Mouse (Mus musculus): ENCODE measurements at regions not wholly inside any gene's neighbourhood (a gene's known extent, or its start where the extent isn't known, plus 50 kb on each side); places are given as distances from the start of the nearest gene placed in this dataset.

- no peak overlapping the region for H3K9ac ChIP-seq (ENCODE audit: low read depth, low read length)
- ATAC-seq (ENCODE audit: low FRiP score), result no peak
- no peaks in the 10 kb centered on the region for H3K9me3 ChIP-seq (ENCODE audit: control insufficient read depth, low read length)
- H3K4me3 ChIP-seq (ENCODE audit: low read depth, low read length), result no peak overlapping the region
- H3K4me2 ChIP-seq (replicated peaks; ENCODE audit: low read depth, low read length), result no peak overlapping the region
- no peaks in the 10 kb centered on the region for H3K27me3 ChIP-seq (ENCODE audit: control insufficient read depth, insufficient read depth, low read length)
- H3K27ac ChIP-seq (ENCODE audit: low read depth, low read length), result no peak overlapping the region
- peak; percentile 50 for DNase-seq (ENCODE audit: low spot score)
- 46% methylated on average over 3 of the region's 3 CpGs for WGBS
- no peaks in the 10 kb centered on the region for H3K36me3 ChIP-seq (ENCODE audit: control insufficient read depth, insufficient read depth, low read length)
- H3K4me1 ChIP-seq (replicated peaks; ENCODE audit: control insufficient read depth, insufficient read depth, low read length), result no peaks in the 10 kb centered on the region
Measured at GRCm38 (mm10) chr17:4109263-4109662, 413.2 kb upstream of the Nox3 start.

GRCm38 (mm10) chr17:4113021-4113420, 417.0 kb upstream of the Nox3 start:
- Histone ChIP-seq H3K4me3 (ENCODE audit: low read depth, low read length) (no peak overlapping the region), H3K9me3 (ENCODE audit: control insufficient read depth, low read length) (no peaks in the 10 kb centered on the region), H3K27ac (ENCODE audit: low read depth, low read length) (no peak overlapping the region), H3K27me3 (ENCODE audit: control insufficient read depth, insufficient read depth, low read length) (no peaks in the 10 kb centered on the region), H3K4me2 (replicated peaks; ENCODE audit: low read depth, low read length) (no peak overlapping the region), H3K4me1 (replicated peaks; ENCODE audit: control insufficient read depth, insufficient read depth, low read length) (no peaks in the 10 kb centered on the region), H3K9ac (ENCODE audit: low read depth, low read length) (no peak overlapping the region), H3K36me3 (ENCODE audit: control insufficient read depth, insufficient read depth, low read length) (no peaks in the 10 kb centered on the region)
- 77% methylated on average over 4 of the region's 4 CpGs for WGBS
- DNase-seq (ENCODE audit: low spot score), result no peak
- ATAC-seq (ENCODE audit: low FRiP score), result no peak

GRCm38 (mm10) chr17:4116476-4116875, 420.4 kb upstream of the Nox3 start:
- no peak overlapping the region for H3K9ac ChIP-seq (ENCODE audit: low read depth, low read length)
- WGBS, result 86% methylated on average over 3 of the region's 3 CpGs
- no peaks in the 10 kb centered on the region for H3K9me3 ChIP-seq (ENCODE audit: control insufficient read depth, low read length)
- no peaks in the 10 kb centered on the region for H3K4me1 ChIP-seq (replicated peaks; ENCODE audit: control insufficient read depth, insufficient read depth, low read length)
- no peaks in the 10 kb centered on the region for H3K27me3 ChIP-seq (ENCODE audit: control insufficient read depth, insufficient read depth, low read length)
- DNase-seq (ENCODE audit: low spot score) (no peak), ATAC-seq (ENCODE audit: low FRiP score) (no peak)
- H3K4me3 ChIP-seq (ENCODE audit: low read depth, low read length), result no peak overlapping the region
- no peaks in the 10 kb centered on the region for H3K36me3 ChIP-seq (ENCODE audit: control insufficient read depth, insufficient read depth, low read length)
- H3K4me2 ChIP-seq (replicated peaks; ENCODE audit: low read depth, low read length), result no peak overlapping the region
- H3K27ac ChIP-seq (ENCODE audit: low read depth, low read length), result no peak overlapping the region

GRCm38 (mm10) chr17:4133678-4134077, 437.6 kb upstream of the Nox3 start:
- Histone ChIP-seq H3K27me3 (ENCODE audit: control insufficient read depth, insufficient read depth, low read length) (no peaks in the 10 kb centered on the region), H3K27ac (ENCODE audit: low read depth, low read length) (no peak overlapping the region), H3K4me3 (ENCODE audit: low read depth, low read length) (no peak overlapping the region), H3K36me3 (ENCODE audit: control insufficient read depth, insufficient read depth, low read length) (no peaks in the 10 kb centered on the region), H3K9me3 (ENCODE audit: control insufficient read depth, low read length) (no peaks in the 10 kb centered on the region), H3K9ac (ENCODE audit: low read depth, low read length) (no peak overlapping the region), H3K4me2 (replicated peaks; ENCODE audit: low read depth, low read length) (no peak overlapping the region), H3K4me1 (replicated peaks; ENCODE audit: control insufficient read depth, insufficient read depth, low read length) (no peaks in the 10 kb centered on the region)
- ATAC-seq (ENCODE audit: low FRiP score) (no peak), DNase-seq (ENCODE audit: low spot score) (no peak)
- 79% methylated on average over 3 of the region's 3 CpGs for WGBS

- DNase-seq (ENCODE audit: low spot score), result no peak
- no peaks in the 10 kb centered on the region for H3K27me3 ChIP-seq (ENCODE audit: control insufficient read depth, insufficient read depth, low read length)
- no peak overlapping the region for H3K9ac ChIP-seq (ENCODE audit: low read depth, low read length)
- 89% methylated on average over 2 of the region's 2 CpGs for WGBS
- no peak for ATAC-seq (ENCODE audit: low FRiP score)
- H3K4me3 ChIP-seq (ENCODE audit: low read depth, low read length), result no peak overlapping the region
- H3K4me2 ChIP-seq (replicated peaks; ENCODE audit: low read depth, low read length), result no peak overlapping the region
- H3K36me3 ChIP-seq (ENCODE audit: control insufficient read depth, insufficient read depth, low read length), result no peaks in the 10 kb centered on the region
- H3K27ac ChIP-seq (ENCODE audit: low read depth, low read length), result no peak overlapping the region
- H3K4me1 ChIP-seq (replicated peaks; ENCODE audit: control insufficient read depth, insufficient read depth, low read length), result no peaks in the 10 kb centered on the region
- H3K9me3 ChIP-seq (ENCODE audit: control insufficient read depth, low read length), result no peaks in the 10 kb centered on the region
Measured at GRCm38 (mm10) chr17:4163502-4163901, 467.4 kb upstream of the Nox3 start.

GRCm38 (mm10) chr17:4173951-4174361, 477.9 kb upstream of the Nox3 start:
- Histone ChIP-seq H3K36me3 (ENCODE audit: control insufficient read depth, insufficient read depth, low read length) (no peaks in the 10 kb centered on the region), H3K9me3 (ENCODE audit: control insufficient read depth, low read length) (no peaks in the 10 kb centered on the region), H3K4me2 (replicated peaks; ENCODE audit: low read depth, low read length) (no peak overlapping the region), H3K27me3 (ENCODE audit: control insufficient read depth, insufficient read depth, low read length) (no peaks in the 10 kb centered on the region), H3K9ac (ENCODE audit: low read depth, low read length) (no peak overlapping the region), H3K4me1 (replicated peaks; ENCODE audit: control insufficient read depth, insufficient read depth, low read length) (no peaks in the 10 kb centered on the region), H3K27ac (ENCODE audit: low read depth, low read length) (no peak overlapping the region), H3K4me3 (ENCODE audit: low read depth, low read length) (no peak overlapping the region)
- WGBS, result 51% methylated on average over 4 of the region's 4 CpGs
- no peak for ATAC-seq (ENCODE audit: low FRiP score)
- peak; percentile 20 for DNase-seq (ENCODE audit: low spot score)

GRCm38 (mm10) chr17:4175006-4175405, 478.9 kb upstream of the Nox3 start:
- ATAC-seq (ENCODE audit: low FRiP score) (no peak), DNase-seq (ENCODE audit: low spot score) (no peak)
- 78% methylated on average over 9 of the region's 9 CpGs for whole genome bisulfite sequencing
- Histone ChIP-seq H3K27me3 (ENCODE audit: control insufficient read depth, insufficient read depth, low read length) (no peaks in the 10 kb centered on the region), H3K9ac (ENCODE audit: low read depth, low read length) (no peak overlapping the region), H3K27ac (ENCODE audit: low read depth, low read length) (no peak overlapping the region), H3K36me3 (ENCODE audit: control insufficient read depth, insufficient read depth, low read length) (no peaks in the 10 kb centered on the region), H3K4me3 (ENCODE audit: low read depth, low read length) (no peak overlapping the region), H3K9me3 (ENCODE audit: control insufficient read depth, low read length) (no peaks in the 10 kb centered on the region), H3K4me2 (replicated peaks; ENCODE audit: low read depth, low read length) (no peak overlapping the region), H3K4me1 (replicated peaks; ENCODE audit: control insufficient read depth, insufficient read depth, low read length) (no peaks in the 10 kb centered on the region)

- Histone ChIP-seq H3K9ac (ENCODE audit: low read depth, low read length) (no peak overlapping the region), H3K4me2 (replicated peaks; ENCODE audit: low read depth, low read length) (no peak overlapping the region), H3K36me3 (ENCODE audit: control insufficient read depth, insufficient read depth, low read length) (no peaks in the 10 kb centered on the region), H3K27ac (ENCODE audit: low read depth, low read length) (no peak overlapping the region), H3K27me3 (ENCODE audit: control insufficient read depth, insufficient read depth, low read length) (no peaks in the 10 kb centered on the region), H3K4me1 (replicated peaks; ENCODE audit: control insufficient read depth, insufficient read depth, low read length) (no peaks in the 10 kb centered on the region), H3K9me3 (ENCODE audit: control insufficient read depth, low read length) (no peaks in the 10 kb centered on the region), H3K4me3 (ENCODE audit: low read depth, low read length) (no peak overlapping the region)
- WGBS, result 89% methylated on average over 2 of the region's 3 CpGs
- ATAC-seq (ENCODE audit: low FRiP score), result no peak
- no peak for DNase-seq (ENCODE audit: low spot score)
Measured at GRCm38 (mm10) chr17:4176524-4176923, 480.5 kb upstream of the Nox3 start.

GRCm38 (mm10) chr17:4177485-4178150, 481.6 kb upstream of the Nox3 start:
- ATAC-seq (ENCODE audit: low FRiP score) (no peak), DNase-seq (ENCODE audit: low spot score) (no peak)
- Histone ChIP-seq H3K9ac (ENCODE audit: low read depth, low read length) (no peak overlapping the region), H3K9me3 (ENCODE audit: control insufficient read depth, low read length) (no peaks in the 10 kb centered on the region), H3K27me3 (ENCODE audit: control insufficient read depth, insufficient read depth, low read length) (no peaks in the 10 kb centered on the region), H3K27ac (ENCODE audit: low read depth, low read length) (no peak overlapping the region), H3K4me2 (replicated peaks; ENCODE audit: low read depth, low read length) (no peak overlapping the region), H3K4me3 (ENCODE audit: low read depth, low read length) (no peak overlapping the region), H3K4me1 (replicated peaks; ENCODE audit: control insufficient read depth, insufficient read depth, low read length) (no peaks in the 10 kb centered on the region), H3K36me3 (ENCODE audit: control insufficient read depth, insufficient read depth, low read length) (no peaks in the 10 kb centered on the region)
- 63% methylated on average over 9 of the region's 9 CpGs for WGBS

Measured in hindbrain, embryonic 11.5 days (tissue).